Mouse (Mus musculus) testis, adult 2 months (tissue): ENCODE results near the gene Vmn1r11.

Experiments
- CTCF ChIP-seq: fragments of 200-500 bp; IDR thresholded peaks from 2 replicates; pipeline ENCODE4 v1.5.1; 2012; ENCODE audit warnings: low read depth, mild to moderate bottlenecking, inconsistent platforms, low read length, moderate library complexity; ENCODE audit not compliant: control insufficient read depth, insufficient read depth, insufficient replicate concordance
- POLR2A ChIP-seq: fragments of 200-500 bp; IDR thresholded peaks from 2 replicates; pipeline ENCODE4 v1.6.1; 2012; ENCODE audit warnings: low read depth, mild to moderate bottlenecking, inconsistent platforms, low read length, moderate library complexity; ENCODE audit not compliant: control insufficient read depth

DNA sequence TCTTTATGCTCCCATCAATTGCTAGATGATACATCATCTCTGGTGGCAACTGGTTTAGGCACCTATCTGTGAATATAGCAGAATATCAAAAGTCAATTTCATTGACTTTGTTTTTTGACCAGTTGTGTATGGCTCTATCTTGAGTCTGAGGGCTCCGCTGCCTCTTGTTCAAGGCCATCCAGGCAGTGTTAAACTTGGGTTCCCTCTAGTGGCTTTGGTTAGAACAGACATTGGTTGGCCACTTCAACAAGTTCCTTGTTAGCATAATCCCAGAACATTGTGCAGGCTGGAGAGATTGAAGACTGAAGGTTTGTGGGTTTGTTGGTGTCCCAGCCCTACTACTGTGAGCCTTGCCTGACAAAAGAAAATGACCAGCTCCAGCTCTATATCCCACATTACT, 26.9 kb upstream of the Vmn1r11 start:
- TF ChIP-seq CTCF (no peak), POLR2A (no peak)
